Mouse (Mus musculus) heart, postnatal 0 days (tissue): ENCODE data around the gene Arid1b.
"Not testable (repeated sequence)": the region's sequence is repeated elsewhere in the genome, so short reads cannot be mapped to it uniquely, and the experiment has no call there.

ENCODE experiments used
- CTCF ChIP-seq: IDR thresholded peaks from 2 replicates; pipeline ENCODE4 v1.5.1; 2016; ENCODE audit warnings: antibody characterized with exemption, control low read depth, low read depth
- EP300 ChIP-seq: IDR thresholded peaks from 2 replicates; pipeline ENCODE4 v1.6.1; 2016; ENCODE audit warnings: antibody characterized with exemption, low read depth

- not testable (repeated sequence) for TF ChIP-seq CTCF, EP300
These were observed 99.2 kb downstream of the Arid1b start for GRCm38 (mm10) chr17:5093343-5093742.
